ENCODE assay signal across 16 mouse cellular contexts in the genomic region with DNA sequence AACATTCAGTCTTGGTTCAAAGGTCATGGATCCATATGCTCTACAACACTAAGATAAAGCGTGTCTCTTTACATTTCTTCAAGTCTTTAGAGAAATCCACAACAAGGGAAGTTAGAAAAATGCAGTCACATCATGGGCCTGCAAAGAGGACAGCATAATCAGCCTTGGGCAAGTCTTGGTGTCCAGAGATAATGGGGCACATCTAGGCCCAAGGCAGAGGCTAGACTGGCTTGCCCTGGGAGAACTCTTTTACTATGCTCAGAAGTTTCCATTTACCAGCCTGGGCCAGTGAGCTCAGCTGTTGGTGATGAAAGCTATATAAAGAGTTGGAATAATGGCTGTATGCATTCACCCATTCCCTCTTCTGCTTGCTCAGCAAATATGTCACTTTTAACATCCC.
DNase-seq lines count a peak whose midpoint lies in the region; ATAC-seq and TF ChIP-seq lines count a peak whose summit lies in the region.
"Had no signal": no experiment of that assay in that cellular context is flagged by ENCODE, and none has a peak within 500 bp of the region (broad histone marks: within the 10 kb centered on the region; RNA-seq: fewer than 3 reads in every experiment).

No protein-coding gene starts in this region.

- WGBS in liver, embryonic 13.5 days (ENCODE audit: insufficient replicate concordance): 71% methylated on average over 1 of the region's 1 CpGs

- TF ChIP-seq EP300 in CH12.LX (IDR thresholded peaks at IDR 0.05; ENCODE audit: low read length): no peak

- H3K27ac ChIP-seq in liver, embryonic 13.5 days: no peak overlapping the region
- H3K27ac ChIP-seq in CH12.LX (ENCODE audit: insufficient read depth, low read depth): no peak overlapping the region

- H3K9ac ChIP-seq in liver, embryonic 13.5 days: no peak overlapping the region
- no peak overlapping the region for H3K9ac ChIP-seq in CH12.LX (ENCODE audit: insufficient read depth, low read depth)

- in situ Hi-C loops in CH12.LX (cut with MboI; ENCODE audit: low pct_ligation_motif_present, low pct_unique_long_range_greater_than_20kb, low sequenced_read_pairs): loop anchor here (10.0 kb wide), 1 partner anchor 434 kb away; no protein-coding TSS in a partner anchor

- no peaks in the 10 kb centered on the region for H3K9me3 ChIP-seq in liver, embryonic 13.5 days (replicated peaks)
- no peaks in the 10 kb centered on the region for H3K9me3 ChIP-seq in CH12.LX (replicated peaks; ENCODE audit: low read length)
- H3K9me3 ChIP-seq: G1E had no signal

- H3K4me1 ChIP-seq in liver, embryonic 13.5 days (replicated peaks): peaks cover 9% of the 10 kb centered on the region; the same call in 1 of the 2 replicates
- no peaks in the 10 kb centered on the region; a peak in 2 of 4 replicates for H3K4me1 ChIP-seq in CH12.LX (ENCODE audit: control insufficient read depth in 1 of 2, insufficient read depth in 2 of 2)

- peak; percentile 60 for DNase-seq in heart, adult 11 months
- no peak for DNase-seq in heart, adult 18-20 months
- no peak for DNase-seq in liver, embryonic 13.5 days
- DNase-seq in liver (no peak), CH12.LX (ENCODE audit: extremely low read depth) (no peak)
- DNase-seq in heart, adult 8-10 months (ENCODE audit: low spot score): no peak
- DNase-seq in kidney, postnatal 14 days: no peak
- DNase-seq: adrenal gland, adult 8-10 months; adrenal gland, postnatal 14 days; adrenal gland, postnatal 25 days; cerebellum, adult 11 months; cerebellum, adult 11-12 months; cerebellum, adult 18-20 months had no signal

- no peak for TF ChIP-seq POLR2A in CH12.LX (IDR thresholded peaks at IDR 0.05; ENCODE audit: low read depth, low read length)

- H3K4me3 ChIP-seq in liver, embryonic 13.5 days (replicated peaks): no peak overlapping the region
- H3K4me3 ChIP-seq in CH12.LX (replicated peaks in 1 of 3; ENCODE audit: low read depth in 2 of 3, low read length in 2 of 3, poor library complexity in 1 of 3): no peak overlapping the region

- no peak for TF ChIP-seq CTCF in CH12.LX (conservative IDR thresholded peaks at IDR 0.05 in 1 of 2, IDR thresholded peaks at IDR 0.05 in 1 of 2; ENCODE audit: low read depth in 2 of 2, low read length in 2 of 2)

- dilution Hi-C loops in CH12.LX (cut with MboI; ENCODE audit: extremely low pct_ligation_motif_present, extremely low pct_unique_long_range_greater_than_20kb, low sequenced_read_pairs): no loop called here

- TF ChIP-seq RAD21 in CH12.LX (IDR thresholded peaks at IDR 0.05; ENCODE audit: low read depth, low read length): no peak

- H3K79me2 ChIP-seq in CH12.LX (replicated peaks; ENCODE audit: control insufficient read depth, extremely low read depth, insufficient read depth, poor library complexity, severe bottlenecking): no peaks in the 10 kb centered on the region

- peaks cover 4% of the 10 kb centered on the region; the same call in 1 of the 2 replicates for H3K27me3 ChIP-seq in liver, embryonic 13.5 days
- H3K27me3 ChIP-seq in CH12.LX (replicated peaks): no peaks in the 10 kb centered on the region
- H3K27me3 ChIP-seq: Patski had no signal

- no peak overlapping the region for H3K4me2 ChIP-seq in liver, embryonic 13.5 days
- no peak overlapping the region for H3K4me2 ChIP-seq in CH12.LX (ENCODE audit: insufficient read depth, low read depth, poor library complexity, severe bottlenecking)

- H3K36me3 ChIP-seq in liver, embryonic 13.5 days: no peaks in the 10 kb centered on the region
- H3K36me3 ChIP-seq in CH12.LX (replicated peaks in 1 of 2; ENCODE audit: control insufficient read depth in 1 of 2, insufficient read depth in 1 of 2, low read length in 1 of 2): no peaks in the 10 kb centered on the region
- H3K36me3 ChIP-seq: G1E had no signal

- ATAC-seq in liver, embryonic 13.5 days (ENCODE audit: low read depth): peak; percentile 63; the same call in 1 of the 2 replicates
- 0 out of 2 replicates have a peak, but pooled peaks have one; percentile 33 for ATAC-seq in erythroid progenitor cell, adult 5-6 weeks (replicated peaks; ENCODE audit: low FRiP score, poor library complexity, severe bottlenecking)
- ATAC-seq: Patski had no signal

TF ChIP-seq in CH12.LX, 34 proteins besides CTCF, POLR2A, EP300 and RAD21:
- TF ChIP-seq MAFK (IDR thresholded peaks at IDR 0.05; ENCODE audit: insufficient replicate concordance, low read length) (peak; percentile 33; the same call in 1 of the 2 replicates), JUN (IDR thresholded peaks at IDR 0.05; ENCODE audit: insufficient read depth, low read depth, low read length) (no peak), GABPA (IDR thresholded peaks at IDR 0.05; ENCODE audit: insufficient replicate concordance, low read depth, low read length) (no peak)
TF ChIP-seq in CH12.LX: peak in this region for 1.
